Mouse (Mus musculus) adrenal gland, adult 8-10 months (tissue): Measurements from ENCODE around the gene Med1. TPM values are rescaled to one million over a fixed set of nuclear protein-coding genes. Genes with fewer than 3 reads are reported as not detected.

ENCODE experiments used
- DNase-seq: peaks from one replicate; pipeline ENCODE4 v3.0.0; 2022
- microRNA-seq, 2 experiments: library from miRNA; unstranded; fragments of <30 nt; microRNA quantifications; one replicate each; pipeline ENCODE4 v1.2.0; 2022
- total RNA-seq, 4 experiments: library from RNA; stranded (reverse); gene quantifications; 2 replicates each; pipeline ENCODE4 v1.2.4; 2022

Gene Med1
- total RNA-seq, 4 experiments from 2014 or later = 62.9 to 72.7 (median 66.6) TPM

DNA sequence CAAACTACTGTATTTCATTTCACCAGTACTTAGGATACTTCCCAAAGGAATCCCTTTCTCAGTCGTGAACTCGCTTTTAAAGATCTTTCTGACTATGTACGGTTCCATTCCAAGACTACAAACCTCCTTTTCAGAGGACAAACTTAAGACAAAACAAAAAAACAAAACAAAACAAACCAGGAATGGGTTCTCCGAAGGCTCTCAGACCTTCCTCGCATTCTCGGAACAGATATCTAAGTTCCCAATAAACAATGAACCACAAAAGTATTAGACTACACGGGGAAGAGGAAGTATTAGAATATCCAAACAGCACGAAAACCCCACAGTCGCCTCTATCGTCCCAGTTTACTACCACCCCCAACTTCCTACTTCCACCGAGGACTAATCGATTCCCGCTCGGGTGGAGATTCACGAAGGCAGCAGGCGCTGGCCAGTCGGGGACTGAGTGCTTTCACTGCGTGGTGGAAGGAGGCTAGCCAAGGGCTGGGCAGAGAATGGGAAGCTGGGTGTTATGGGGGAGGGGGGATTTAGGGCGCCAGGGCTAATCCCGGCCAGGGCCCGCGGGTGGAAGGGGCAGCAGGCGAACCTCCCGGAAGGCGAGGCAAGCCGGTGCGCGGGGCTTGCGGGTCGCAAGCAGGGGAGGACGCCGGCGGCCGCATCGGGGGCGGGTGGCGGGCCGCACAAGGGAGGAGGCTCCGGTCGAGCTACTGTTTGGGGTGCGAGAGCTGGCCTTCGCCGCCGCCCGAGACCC, 44.4 kb downstream of the Med1 start:
- DNase-seq = peak; percentile 10

DNA sequence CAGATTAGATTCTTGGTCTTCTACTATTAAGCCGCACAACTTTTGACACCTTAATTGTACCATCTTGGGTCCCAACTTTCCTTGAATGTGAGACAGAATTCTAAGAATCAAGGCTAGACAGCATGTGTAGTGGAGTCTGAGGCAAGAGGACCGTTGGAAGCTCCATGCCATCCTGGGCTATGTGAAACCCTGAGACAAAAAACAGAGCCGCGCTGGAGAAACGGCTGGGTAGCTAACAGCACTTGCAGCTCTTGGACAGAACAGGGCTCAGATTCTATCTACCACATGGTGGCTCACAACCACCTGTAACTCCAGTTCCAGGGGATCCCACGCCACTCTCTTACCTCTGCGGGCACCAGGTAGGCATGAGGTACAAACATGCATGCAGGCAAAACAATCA, 47.2 kb downstream of the Med1 start:
- no peak for DNase-seq

DNA sequence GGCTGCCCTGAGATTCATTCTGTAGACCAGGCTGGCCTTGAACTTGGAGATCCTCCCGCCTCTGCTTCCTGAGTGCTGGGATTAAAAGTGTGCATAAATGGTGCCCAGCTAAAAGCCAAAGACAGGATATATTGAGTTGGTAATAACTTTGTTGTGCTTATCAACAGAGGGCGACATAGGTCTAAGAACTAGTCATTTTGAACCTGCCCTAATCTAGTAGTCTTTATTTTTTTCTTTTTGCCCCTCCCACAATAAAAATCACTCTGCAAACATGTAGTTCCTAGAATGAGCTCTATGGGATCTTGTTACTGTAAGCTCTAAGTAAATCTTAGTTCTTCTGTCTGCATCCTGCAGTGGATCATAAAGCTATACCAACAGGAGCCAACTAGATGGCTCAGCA, 50.5 kb downstream of the Med1 start:
- DNase-seq = no peak

DNA sequence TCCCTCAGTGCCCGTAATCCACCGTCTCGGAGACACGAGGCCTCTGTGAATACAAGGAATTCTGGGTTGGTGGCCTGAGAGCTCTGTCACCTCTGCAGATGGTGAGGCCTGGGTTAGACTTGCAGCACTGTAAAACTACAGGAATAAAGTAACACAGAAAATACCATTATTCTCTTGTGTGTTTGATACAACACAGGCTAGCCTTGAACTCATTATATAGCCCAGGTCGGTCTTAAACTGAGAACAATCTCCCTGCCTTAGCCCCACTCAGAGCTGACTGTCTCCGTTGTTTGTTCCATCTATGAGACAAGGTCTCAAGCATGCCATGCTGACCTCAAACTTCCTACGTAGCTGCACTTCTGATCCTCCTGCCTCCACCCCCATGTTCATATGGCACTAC, 54.2 kb downstream of the Med1 start:
- no peak for DNase-seq

DNA sequence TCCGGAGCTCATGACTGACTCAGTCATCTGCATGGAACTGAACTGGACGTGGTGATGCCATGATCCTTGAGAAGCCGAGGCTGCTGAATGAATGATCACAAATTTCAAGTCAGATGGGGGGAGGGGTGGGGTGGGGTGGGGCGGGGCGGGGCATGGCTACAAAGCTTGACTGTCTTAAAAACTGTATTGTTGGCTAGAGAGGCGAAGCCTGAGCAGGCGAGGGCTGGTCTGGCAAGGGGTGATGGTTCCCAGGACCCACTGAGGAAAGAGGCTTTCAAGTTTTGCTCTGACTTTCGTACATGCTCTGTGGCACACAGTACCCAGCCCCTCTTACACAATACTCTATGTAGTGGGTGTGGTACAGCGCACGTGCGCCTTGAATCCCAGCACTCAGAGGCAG, 55.3 kb downstream of the Med1 start:
- no peak for DNase-seq

DNA sequence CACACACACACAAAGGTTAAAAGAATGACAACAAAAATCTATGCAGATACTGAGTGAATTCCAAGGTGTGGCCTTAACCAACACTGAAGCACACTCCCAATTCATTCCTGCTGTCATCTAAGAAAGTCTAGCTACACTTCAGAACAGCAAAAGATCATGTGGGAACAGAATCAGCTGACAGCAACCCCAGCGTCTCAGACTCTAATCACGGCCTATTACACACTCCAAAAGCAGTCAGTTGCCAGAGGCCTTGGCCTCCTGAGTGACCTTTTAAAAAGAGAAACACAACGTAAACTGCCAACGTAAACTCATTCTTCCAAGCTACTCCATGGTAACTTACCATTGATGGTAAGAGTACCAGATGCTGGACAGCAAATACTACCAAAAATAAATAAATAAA, 58.1 kb downstream of the Med1 start:
- DNase-seq = peak; percentile 25

DNA sequence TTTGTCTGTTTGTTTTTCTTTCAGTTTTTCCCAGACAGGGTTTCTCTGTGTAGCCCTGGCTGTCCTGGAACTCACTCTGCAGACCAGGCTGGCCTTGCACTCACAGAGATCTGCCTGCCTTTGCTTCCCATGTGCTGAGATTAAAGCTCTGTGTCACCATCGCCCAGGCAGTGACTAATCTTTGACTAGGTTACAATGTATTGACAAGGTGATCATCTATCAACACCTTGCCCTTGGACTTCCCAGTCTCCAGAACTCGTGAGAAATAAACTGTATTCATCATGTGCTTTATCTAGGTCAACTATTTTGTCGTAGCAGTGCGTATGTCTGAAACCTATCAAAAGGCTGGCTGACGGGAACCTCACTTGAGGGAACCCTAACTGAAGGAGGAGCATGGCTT, 69.7 kb downstream of the Med1 start:
- no peak for DNase-seq

DNA sequence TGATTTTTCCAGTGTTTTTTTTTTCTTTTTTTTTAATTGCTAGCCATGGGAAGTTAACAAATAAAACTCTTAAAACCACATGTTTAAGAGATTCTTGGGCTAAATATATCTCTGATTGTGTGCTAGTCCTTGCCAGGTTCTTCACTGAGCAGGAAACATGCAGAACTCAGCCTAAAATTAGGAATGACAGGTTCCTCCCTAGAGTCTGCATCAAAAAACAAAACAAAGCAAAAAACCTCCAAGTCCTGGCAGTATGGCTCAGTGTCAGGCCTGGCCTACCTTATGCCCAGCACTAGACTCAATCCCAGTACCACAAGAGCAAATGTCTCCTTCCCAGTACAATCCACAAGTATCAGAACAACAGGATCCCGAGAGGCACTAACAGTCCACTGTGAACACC, 78.7 kb downstream of the Med1 start:
- no peak for DNase-seq

DNA sequence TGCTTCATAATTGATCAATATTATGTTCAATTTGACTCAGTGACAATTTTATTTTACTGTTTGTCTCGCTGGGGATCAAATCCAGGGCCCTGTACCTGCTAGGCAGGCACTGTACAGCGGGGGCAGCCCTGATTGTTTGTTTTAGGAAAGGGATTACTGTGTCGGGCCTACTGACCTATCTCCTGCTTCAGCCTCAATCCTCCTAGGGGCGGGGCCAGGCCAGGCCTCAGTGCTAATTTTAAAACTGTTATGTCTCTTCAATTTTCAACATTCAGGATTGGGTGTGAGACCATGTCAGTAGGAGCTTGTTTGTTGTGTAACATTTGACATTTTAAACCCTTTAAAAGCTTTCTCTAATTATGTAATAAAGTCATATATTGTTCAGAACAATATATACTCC, 79.6 kb downstream of the Med1 start:
- DNase-seq = no peak

DNA sequence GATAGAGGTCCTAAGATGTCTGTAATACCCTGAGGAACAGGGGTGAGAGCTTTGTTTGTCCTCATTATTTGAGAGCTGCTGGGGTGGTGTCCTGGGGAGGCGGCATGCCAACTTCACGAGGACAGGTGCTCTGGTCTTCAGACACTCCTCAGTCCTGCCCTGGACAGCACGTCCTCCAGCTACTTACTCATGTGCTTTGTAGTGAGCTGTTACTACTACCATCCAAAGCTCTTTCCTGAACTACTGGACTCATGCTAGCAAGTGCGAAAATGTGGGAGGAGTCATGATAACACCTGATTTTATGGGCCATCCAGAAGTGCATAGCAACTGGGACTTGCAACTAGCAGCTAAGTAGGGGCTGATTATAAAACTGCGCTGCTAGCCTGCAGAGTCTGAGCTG, 83.4 kb downstream of the Med1 start:
- DNase-seq = no peak

Small RNAs within 50 kb of the gene (microRNA-seq; reads per million reads assigned to microRNA genes)
- gene Gm27399 = 0 reads per million in 2 experiments

Other genes with a start within 250 kb of the Med1 start
- 10 to 100 TPM; 13.5 to 36.2 (median 24.0) TPM for gene Plxdc1, start 206.8 kb downstream of the Med1 start, total RNA-seq
- 1 to 10 TPM in 3 of 4 experiments, under 1 TPM in 1; 0.44 to 1.8 (median 1.4) TPM for gene Arl5c, start 197.1 kb downstream of the Med1 start, total RNA-seq
- 10 to 100 TPM in 2 of 4 experiments, 1 to 10 TPM in 2; 7.8 to 18.8 (median 13.6) TPM for gene Cacnb1, start 170.3 kb downstream of the Med1 start, total RNA-seq
- 1,000 to 10,000 TPM in 2 of 4 experiments, 100 to 1,000 TPM in 2; 894 to 1,148 (median 997) TPM for gene Rpl19, start 166.6 kb downstream of the Med1 start, total RNA-seq
- 10 to 100 TPM in 1 of 4 experiments, 1 to 10 TPM in 3; 3.8 to 10.9 (median 6.6) TPM for gene Stac2, start 139.8 kb downstream of the Med1 start, total RNA-seq
- 10 to 100 TPM; 37.4 to 45.0 (median 41.1) TPM for gene Fbxl20, start 42.9 kb downstream of the Med1 start, total RNA-seq
- 10 to 100 TPM; 41.6 to 57.7 (median 49.9) TPM for gene Cdk12, start 9.8 kb upstream of the Med1 start, total RNA-seq
- gene Neurod2, start 136.4 kb upstream of the Med1 start, total RNA-seq = not detected
- under 1 TPM in 3 of 4 experiments, not detected in 1; 0.20 to 0.73 (median 0.56) TPM for gene Ppp1r1b, start 155.1 kb upstream of the Med1 start, total RNA-seq
- gene Stard3, start 165.1 kb upstream of the Med1 start, total RNA-seq = 10 to 100 TPM; 22.4 to 33.9 (median 29.1) TPM
- gene Tcap, start 190.5 kb upstream of the Med1 start, total RNA-seq = 1 to 10 TPM in 1 of 4 experiments, under 1 TPM in 2, not detected in 1; 0.37 to 1.0 (median 0.73) TPM
- gene Pnmt, start 193.2 kb upstream of the Med1 start, total RNA-seq = 1,000 to 10,000 TPM in 1 of 4 experiments, 100 to 1,000 TPM in 3; 210 to 1,003 (median 584) TPM
- 10 to 100 TPM in 1 of 4 experiments, 1 to 10 TPM in 3; 5.7 to 10.5 (median 7.5) TPM for gene Pgap3, start 207.2 kb upstream of the Med1 start, total RNA-seq
- gene Erbb2, start 219.2 kb upstream of the Med1 start, total RNA-seq = 1 to 10 TPM; 4.4 to 6.6 (median 5.1) TPM
- 100 to 1,000 TPM in 1 of 4 experiments, 10 to 100 TPM in 3; 78.5 to 100 (median 88.6) TPM for gene Mien1, start 245.7 kb upstream of the Med1 start, total RNA-seq